Mouse (Mus musculus): Measurements from ENCODE around the gene Rd3l. TPM values are rescaled to one million over a fixed set of nuclear protein-coding genes. Genes with fewer than 3 reads are reported as not detected.

The Rd3l gene
- polyA plus RNA-seq, 1 experiment from 2014 or later: 0.43 TPM

GRCm38 (mm10) chr12:111938623-111939177 lies 42.4 kb downstream of the Rd3l start:
- Histone ChIP-seq H3K9ac (no peak overlapping the region), H3K27ac (peak overlapping the region; percentile 45; the same call in 1 of the 2 replicates), H3K4me3 (no peak overlapping the region), H3K4me2 (no peak overlapping the region), H3K36me3 (no peaks in the 10 kb centered on the region), H3K27me3 (no peaks in the 10 kb centered on the region), H3K9me3 (replicated peaks) (no peaks in the 10 kb centered on the region), H3K4me1 (replicated peaks) (peaks cover 45% of the 10 kb centered on the region)
- peak; percentile 28; the same call in 1 of the 2 replicates for ATAC-seq (replicated peaks; ENCODE audit: insufficient number of reproducible peaks, insufficient read depth, low FRiP score, low read depth)
- 29% methylated on average over 1 of the region's 1 CpGs for WGBS

DNA sequence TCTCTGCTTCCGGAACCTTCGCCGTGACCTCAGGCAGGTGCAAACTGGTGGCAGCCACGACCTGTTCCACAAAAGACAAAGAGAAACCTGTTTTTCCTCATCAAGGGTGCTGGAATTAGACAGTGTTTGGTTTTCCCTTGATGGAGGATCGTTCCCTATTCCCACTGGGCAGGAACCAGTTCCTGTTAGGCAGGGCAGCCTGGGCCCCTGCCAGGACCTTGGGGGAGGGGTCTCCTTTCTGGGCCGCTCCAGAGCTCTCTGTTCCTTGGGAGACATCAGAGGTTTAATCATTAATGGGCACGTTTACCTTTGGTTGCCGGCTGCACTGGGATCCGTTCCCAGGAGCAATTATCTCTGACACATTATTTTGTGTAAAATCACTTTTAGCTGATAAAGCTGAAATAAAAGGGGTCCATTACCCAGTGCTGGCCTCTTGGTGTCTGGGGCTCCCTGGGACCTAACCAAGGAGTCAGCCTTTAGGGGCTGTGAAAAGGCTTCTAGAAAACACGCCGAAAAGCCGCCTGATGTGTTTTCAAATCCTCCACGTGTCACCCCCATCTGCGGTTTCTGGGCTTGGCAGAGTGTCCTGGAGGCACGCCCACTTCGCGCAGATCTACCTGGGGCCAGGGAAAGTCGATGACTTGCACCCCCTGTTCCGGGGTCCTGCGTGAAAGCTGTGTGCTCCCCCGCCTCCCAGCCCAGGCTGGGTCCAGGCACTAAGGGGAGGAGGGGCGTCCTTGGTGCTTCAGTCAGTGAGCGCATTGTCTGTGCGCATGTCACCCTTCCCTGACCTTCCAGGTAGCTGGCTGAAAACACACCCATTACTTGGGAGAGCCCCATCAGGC lies 44.2 kb downstream of the Rd3l start:
- peak overlapping the region; percentile 45; the same call in 1 of the 2 replicates for H3K27ac ChIP-seq

GRCm38 (mm10) chr12:111933971-111934370 lies 47.1 kb downstream of the Rd3l start:
- Histone ChIP-seq H3K9ac (no peak overlapping the region), H3K27ac (no peak overlapping the region), H3K36me3 (no peaks in the 10 kb centered on the region), H3K9me3 (replicated peaks) (no peaks in the 10 kb centered on the region), H3K4me2 (no peak overlapping the region), H3K4me3 (no peak overlapping the region), H3K4me1 (replicated peaks) (peaks cover 52% of the 10 kb centered on the region), H3K27me3 (no peaks in the 10 kb centered on the region)
- ATAC-seq (replicated peaks; ENCODE audit: insufficient number of reproducible peaks, insufficient read depth, low FRiP score, low read depth): no peak
- WGBS: 69% methylated on average over 2 of the region's 2 CpGs

More for the DNA sequence above, 44.2 kb downstream of the Rd3l start:
- H3K27me3 ChIP-seq: no peaks in the 10 kb centered on the region
- 0 out of 2 replicates have a peak overlapping the region, but pooled peaks have one; percentile 6 for H3K4me2 ChIP-seq
- H3K4me1 ChIP-seq (replicated peaks): peaks cover 53% of the 10 kb centered on the region
- no peak overlapping the region for H3K9ac ChIP-seq
- H3K9me3 ChIP-seq (replicated peaks): no peaks in the 10 kb centered on the region
- no peak; the same call in 1 of the 2 replicates for ATAC-seq (replicated peaks; ENCODE audit: insufficient number of reproducible peaks, insufficient read depth, low FRiP score, low read depth)
- no peak overlapping the region for H3K4me3 ChIP-seq
- no peaks in the 10 kb centered on the region for H3K36me3 ChIP-seq
- WGBS: 42% methylated on average over 24 of the region's 24 CpGs

GRCm38 (mm10) chr12:111933032-111933704 lies 47.9 kb downstream of the Rd3l start:
- ATAC-seq (replicated peaks; ENCODE audit: insufficient number of reproducible peaks, insufficient read depth, low FRiP score, low read depth): peak; percentile 48; the same call in 1 of the 2 replicates
- Histone ChIP-seq H3K36me3 (no peaks in the 10 kb centered on the region), H3K9me3 (replicated peaks) (no peaks in the 10 kb centered on the region), H3K9ac (no peak overlapping the region), H3K27ac (peak overlapping the region; percentile 2), H3K27me3 (no peaks in the 10 kb centered on the region), H3K4me1 (replicated peaks) (peaks cover 48% of the 10 kb centered on the region), H3K4me3 (no peak overlapping the region), H3K4me2 (no peak overlapping the region)
- 64% methylated on average over 11 of the region's 11 CpGs for WGBS

DNA sequence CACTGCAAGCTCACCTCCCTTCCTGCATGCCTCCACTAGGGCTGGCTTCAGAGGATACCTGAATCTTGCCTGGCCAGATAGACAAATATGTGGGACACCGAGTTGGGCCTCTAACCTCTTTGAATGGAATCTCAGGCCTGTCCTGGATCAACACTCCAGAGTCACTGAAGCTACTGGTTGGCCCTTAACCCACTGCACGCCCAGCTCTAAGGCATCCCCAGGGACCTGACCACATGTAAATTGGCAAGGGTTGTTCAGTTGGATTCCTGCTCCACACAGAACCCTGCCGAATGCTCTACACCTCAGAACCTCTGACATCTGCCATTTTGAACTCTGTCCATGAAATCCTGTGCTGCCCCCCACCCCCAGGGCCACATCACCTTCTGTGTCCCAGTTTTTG lies 48.6 kb downstream of the Rd3l start:
- Histone ChIP-seq H3K36me3 (no peaks in the 10 kb centered on the region), H3K4me3 (no peak overlapping the region), H3K4me2 (no peak overlapping the region), H3K9ac (no peak overlapping the region), H3K27me3 (no peaks in the 10 kb centered on the region), H3K9me3 (replicated peaks) (no peaks in the 10 kb centered on the region), H3K4me1 (replicated peaks) (peaks cover 46% of the 10 kb centered on the region), H3K27ac (peak overlapping the region; percentile 2; the same call in 1 of the 2 replicates)
- WGBS: 54% methylated on average over 3 of the region's 3 CpGs
- ATAC-seq (replicated peaks; ENCODE audit: insufficient number of reproducible peaks, insufficient read depth, low FRiP score, low read depth): no peak

DNA sequence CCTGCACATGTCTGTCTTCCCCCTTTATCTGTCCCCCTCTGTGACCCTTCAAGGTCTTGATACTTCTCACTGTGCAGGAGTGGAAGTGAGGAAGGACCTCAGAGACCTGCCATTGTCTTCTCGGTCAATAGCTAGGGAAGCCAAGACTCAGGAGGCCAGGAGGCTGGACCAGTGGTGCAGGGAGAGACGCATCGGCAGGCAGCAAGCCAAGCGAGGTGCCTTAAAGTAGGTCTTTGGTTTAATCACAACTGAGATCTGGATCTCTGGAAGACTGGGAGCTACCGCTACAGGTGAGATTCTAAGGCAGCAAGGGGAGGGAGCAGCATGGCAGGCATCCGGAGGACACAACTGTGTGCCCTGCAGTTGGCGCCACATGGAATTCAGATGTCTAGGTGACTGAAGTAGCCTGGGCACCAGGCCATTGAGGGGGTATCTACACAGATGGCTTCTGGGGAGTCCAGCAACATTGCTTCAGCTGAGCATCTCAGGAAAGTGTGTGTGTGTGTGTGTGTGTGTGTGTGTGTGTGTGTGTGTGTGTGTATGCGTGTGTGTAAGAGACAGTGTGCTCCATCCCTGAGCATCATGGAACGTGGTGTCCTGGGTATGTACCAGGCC lies 49.6 kb downstream of the Rd3l start:
- no peak for ATAC-seq (replicated peaks; ENCODE audit: insufficient number of reproducible peaks, insufficient read depth, low FRiP score, low read depth)
- no peak overlapping the region for H3K4me2 ChIP-seq
- H3K9me3 ChIP-seq (replicated peaks): no peaks in the 10 kb centered on the region
- 0 out of 2 replicates have a peak overlapping the region, but pooled peaks have one; percentile 10 for H3K27ac ChIP-seq
- peaks cover 46% of the 10 kb centered on the region for H3K4me1 ChIP-seq (replicated peaks)
- H3K9ac ChIP-seq: no peak overlapping the region
- H3K27me3 ChIP-seq: no peaks in the 10 kb centered on the region
- no peaks in the 10 kb centered on the region for H3K36me3 ChIP-seq
- WGBS: 80% methylated on average over 9 of the region's 9 CpGs
- H3K4me3 ChIP-seq: no peak overlapping the region

Other genes with a start within 250 kb of the Rd3l start
- 105 and 126 TPM in 2 replicates for gene Klc1, start 222.5 kb downstream of the Rd3l start, polyA plus RNA-seq (2015; fragmentation: Nextera tagmentation; extraction: Ambion mirVana)
- gene Xrcc3, start 167.4 kb downstream of the Rd3l start, polyA plus RNA-seq (2015; fragmentation: Nextera tagmentation; extraction: Ambion mirVana): 3.8 and 7.8 TPM in 2 replicates
- gene Zfyve21, start 167.1 kb downstream of the Rd3l start, polyA plus RNA-seq (2015; fragmentation: Nextera tagmentation; extraction: Ambion mirVana): 86.6 and 99.9 TPM in 2 replicates
- gene Ppp1r13b, start 73.2 kb downstream of the Rd3l start, polyA plus RNA-seq (2015; fragmentation: Nextera tagmentation; extraction: Ambion mirVana): 11.1 and 15.3 TPM in 2 replicates
- gene Atp5mpl, start 14.3 kb downstream of the Rd3l start, polyA plus RNA-seq (2015; fragmentation: Nextera tagmentation; extraction: Ambion mirVana): 1,223 and 1,834 TPM in 2 replicates
- gene Tdrd9, start 9.8 kb downstream of the Rd3l start, polyA plus RNA-seq (2015; fragmentation: Nextera tagmentation; extraction: Ambion mirVana): 0.10 and 0.36 TPM in 2 replicates
- gene Aspg, start 125.4 kb upstream of the Rd3l start, polyA plus RNA-seq (2015; fragmentation: Nextera tagmentation; extraction: Ambion mirVana): 0.34 and 0.45 TPM in 2 replicates
- gene Kif26a, start 164.9 kb upstream of the Rd3l start, polyA plus RNA-seq (2015; fragmentation: Nextera tagmentation; extraction: Ambion mirVana): 2.4 and 3.1 TPM in 2 replicates

All from heart, embryonic 15.5 days (tissue).